Comparison of ENCODE assay signal across 7 mouse cellular contexts in genomic region chrX:152768891-152769599, GRCm38 (mm10). TPM values are rescaled to one million over a fixed set of nuclear protein-coding genes. Genes with fewer than 3 reads are reported as not detected.
DNase-seq lines count a peak whose midpoint lies in the region; ATAC-seq and TF ChIP-seq lines count a peak whose summit lies in the region.

Gene Shroom2, minus strand, starts transcription at chrX:152769465.

- ATAC-seq in hindbrain, embryonic 15.5 days (ENCODE audit: low FRiP score, low read depth) = peak; percentile 85
- no peak for ATAC-seq in megakaryocyte-erythroid progenitor cell, adult 5-6 weeks (replicated peaks; ENCODE audit: low FRiP score, low TSS enrichment, poor library complexity, severe bottlenecking)

- no peak for TF ChIP-seq POLR2A in ES-Bruce4 (IDR thresholded peaks at IDR 0.05; ENCODE audit: insufficient read depth, low read length)

- no peaks in the 10 kb centered on the region for H3K9me3 ChIP-seq in ES-Bruce4 (replicated peaks; ENCODE audit: control insufficient read depth, insufficient read depth, low read length, poor library complexity, severe bottlenecking)
- peaks cover 3% of the 10 kb centered on the region; the same call in 1 of the 2 replicates for H3K9me3 ChIP-seq in forebrain, embryonic 10.5 days
- H3K9me3 ChIP-seq in hindbrain, embryonic 15.5 days = no peaks in the 10 kb centered on the region
- no peaks in the 10 kb centered on the region for H3K9me3 ChIP-seq in midbrain, embryonic 10.5 days (replicated peaks)

- H3K4me1 ChIP-seq in ES-Bruce4 (ENCODE audit: control insufficient read depth, insufficient read depth, low read length) = no peaks in the 10 kb centered on the region
- peaks cover 13% of the 10 kb centered on the region; the same call in 1 of the 2 replicates for H3K4me1 ChIP-seq in forebrain, embryonic 10.5 days
- 0 out of 2 replicates have a peak, but pooled peaks cover 3% of the 10 kb centered on the region for H3K4me1 ChIP-seq in hindbrain, embryonic 15.5 days (replicated peaks)
- H3K4me1 ChIP-seq in midbrain, embryonic 10.5 days = 0 out of 2 replicates have a peak, but pooled peaks cover 3% of the 10 kb centered on the region

- TF ChIP-seq EP300 in ES-Bruce4 (IDR thresholded peaks at IDR 0.05; ENCODE audit: insufficient read depth, low read depth, low read length) = no peak

- no peaks in the 10 kb centered on the region for H3K36me3 ChIP-seq in ES-Bruce4 (ENCODE audit: control insufficient read depth, insufficient read depth, low read length, poor library complexity, severe bottlenecking)
- H3K36me3 ChIP-seq in forebrain, embryonic 10.5 days (replicated peaks) = no peaks in the 10 kb centered on the region
- no peaks in the 10 kb centered on the region for H3K36me3 ChIP-seq in hindbrain, embryonic 15.5 days
- H3K36me3 ChIP-seq in midbrain, embryonic 10.5 days = no peaks in the 10 kb centered on the region

- TF ChIP-seq CTCF in ES-Bruce4 (IDR thresholded peaks at IDR 0.05; ENCODE audit: low read depth, low read length) = no peak

- peak within 1 kb of the TSS; percentile 82 for H3K27ac ChIP-seq in ES-Bruce4 (ENCODE audit: insufficient read depth, low read length)
- H3K27ac ChIP-seq in forebrain, embryonic 10.5 days = peak within 1 kb of the TSS; percentile 86
- H3K27ac ChIP-seq in hindbrain, embryonic 15.5 days (replicated peaks) = no peak within 1 kb of the TSS
- H3K27ac ChIP-seq in midbrain, embryonic 10.5 days (replicated peaks) = peak within 1 kb of the TSS; percentile 81

- peak within 1 kb of the TSS; percentile 83 for H3K9ac ChIP-seq in ES-Bruce4 (ENCODE audit: low read depth, poor library complexity, severe bottlenecking)
- H3K9ac ChIP-seq in hindbrain, embryonic 15.5 days = peak within 1 kb of the TSS; percentile 46

- H3K27me3 ChIP-seq in ES-Bruce4 (ENCODE audit: control insufficient read depth, insufficient read depth, low read length, poor library complexity, severe bottlenecking) = no peaks in the 10 kb centered on the region
- peaks cover 75% of the 10 kb centered on the region for H3K27me3 ChIP-seq in forebrain, embryonic 10.5 days (ENCODE audit: poor library complexity, severe bottlenecking)
- peaks cover 20% of the 10 kb centered on the region for H3K27me3 ChIP-seq in hindbrain, embryonic 15.5 days
- peaks cover 75% of the 10 kb centered on the region for H3K27me3 ChIP-seq in midbrain, embryonic 10.5 days (ENCODE audit: low read depth, poor library complexity, severe bottlenecking)

- H3K4me2 ChIP-seq in hindbrain, embryonic 15.5 days = peak within 1 kb of the TSS; percentile 68

- 15% methylated on average over 55 of the region's 55 CpGs for WGBS in forebrain, embryonic 10.5 days
- WGBS in hindbrain, embryonic 15.5 days = 22% methylated on average over 41 of the region's 55 CpGs
- WGBS in midbrain, embryonic 10.5 days = 17% methylated on average over 51 of the region's 55 CpGs

- peak; percentile 1 for DNase-seq in CD4-positive helper T cell, adult 2 months (ENCODE audit: low read depth, low spot score)
- DNase-seq in forebrain, embryonic 10.5 days (ENCODE audit: extremely low spot score, low spot score) = peak; percentile 21
- peak in 1 of 2 experiments; percentile 5 for DNase-seq in left cerebral cortex, postnatal 36 days (ENCODE audit: low spot score in 2 of 2)
- DNase-seq in midbrain, embryonic 10.5 days (ENCODE audit: low spot score) = peak; percentile 32

- intact Hi-C loops in left cerebral cortex, postnatal 36 days (cut with DNase I) = no loop called here

- H3K4me3 ChIP-seq in ES-Bruce4 (ENCODE audit: low read depth, low read length) = peak within 1 kb of the TSS; percentile 84
- H3K4me3 ChIP-seq in forebrain, embryonic 10.5 days = peak within 1 kb of the TSS; percentile 67
- H3K4me3 ChIP-seq in hindbrain, embryonic 15.5 days = peak within 1 kb of the TSS; percentile 54
- peak within 1 kb of the TSS; percentile 67 for H3K4me3 ChIP-seq in midbrain, embryonic 10.5 days

RNA-seq across cellular contexts. Expression of gene Shroom2, which starts in this region (rescaled TPM):
- polyA plus RNA-seq in ES-Bruce4 (2011; ENCODE audit: insufficient read depth, insufficient read length, low read depth, missing spikeins) = 35.6 and 36.3 TPM in 2 replicates
- polyA plus RNA-seq in forebrain, embryonic 10.5 days (2016; fragmentation: Nextera tagmentation; extraction: Ambion mirVana) = 6.5 and 6.7 TPM in 2 replicates
- 125 and 126 TPM in 2 replicates for polyA plus RNA-seq in hindbrain, embryonic 15.5 days (2015; fragmentation: Nextera tagmentation; extraction: Ambion mirVana)
- total RNA-seq in left cerebral cortex, postnatal 36 days (2021) = 100 to 1,000 TPM; 113 to 115 TPM
- 4.5 and 4.8 TPM in 2 replicates for polyA plus RNA-seq in midbrain, embryonic 10.5 days (2016; fragmentation: Nextera tagmentation; extraction: Ambion mirVana)
- total RNA-seq in megakaryocyte-erythroid progenitor cell, adult 5-6 weeks (2014; fragmentation: Nextera tagmentation) = not detected in 2 replicates
- not detected in 2 replicates for total RNA-seq in megakaryocyte-erythroid progenitor cell, adult 5-6 weeks (2017)

Comparison
In these comparisons a context has a peak if more than half of its experiments do, and no peak if none do; other contexts are left out.
1. RNA of gene Shroom2 (total RNA-seq): 113 to 115 TPM in left cerebral cortex, postnatal 36 days; not detected in megakaryocyte-erythroid progenitor cell, adult 5-6 weeks; every median in the first group is over 100 times any median in the second.
2. Peak in every context shown above with its lines, with median percentiles within 50 percentile points of each other: H3K4me3 ChIP-seq.